Mouse (Mus musculus) forebrain, embryonic 13.5 days (tissue): ENCODE data around the gene Flrt3. TPM values are rescaled to one million over a fixed set of nuclear protein-coding genes. Genes with fewer than 3 reads are reported as not detected.

Source experiments
- ATAC-seq: fragments of 200-750 bp; cut with Nextera tagmentation; 2 replicates; pipeline ENCODE4 v1.8.0; 2017
- H3K27ac ChIP-seq: fragments of 300-500 bp; sonication (generic); 2 replicates; pipeline ENCODE4 v1.5.1; 2015; ENCODE audit warnings: inconsistent platforms, mild to moderate bottlenecking, moderate library complexity
- H3K27me3 ChIP-seq: fragments of 300-500 bp; sonication (generic); 2 replicates; pipeline ENCODE4 v1.6.1; 2015; ENCODE audit warnings: mild to moderate bottlenecking, inconsistent platforms
- H3K36me3 ChIP-seq: fragments of 300-500 bp; sonication (generic); 2 replicates; pipeline ENCODE4 v1.6.1; 2015; ENCODE audit warnings: mild to moderate bottlenecking, inconsistent platforms; ENCODE audit not compliant: poor library complexity, severe bottlenecking
- H3K4me1 ChIP-seq: fragments of 300-500 bp; sonication (generic); 2 replicates; pipeline ENCODE4 v1.6.1; 2015; ENCODE audit warnings: inconsistent platforms
- H3K4me2 ChIP-seq: fragments of 300-500 bp; sonication (generic); 2 replicates; pipeline ENCODE4 v1.6.1; 2015; ENCODE audit warnings: inconsistent platforms, mild to moderate bottlenecking, moderate library complexity
- H3K4me3 ChIP-seq: fragments of 300-500 bp; sonication (generic); 2 replicates; pipeline ENCODE4 v1.5.1; 2015; ENCODE audit warnings: mild to moderate bottlenecking, inconsistent platforms
- H3K9ac ChIP-seq: fragments of 300-500 bp; sonication (generic); 2 replicates; pipeline ENCODE4 v1.6.1; 2015; ENCODE audit warnings: mild to moderate bottlenecking, inconsistent platforms
- H3K9me3 ChIP-seq: fragments of 300-500 bp; sonication (generic); replicated peaks from 2 replicates; pipeline ENCODE4 v1.6.1; 2016; ENCODE audit warnings: inconsistent platforms
- WGBS: fragments of 180-500 bp; shearing (Covaris S2); methylation state at CpG from one replicate; pipeline ENCODE4 v1.1.7; 2015; 5-methylcytosine and 5-hydroxymethylcytosine counted together
- polyA plus RNA-seq: library from polyadenylated mRNA; unstranded; fragments of >200 nt; fragmentation: Nextera tagmentation; extraction: Ambion mirVana; gene quantifications from 2 replicates; pipeline ENCODE4 v1.2.1, GENCODE M21; 2015

Flrt3 gene
- polyA plus RNA-seq, 1 experiment from 2014 or later: 48.1 TPM

DNA sequence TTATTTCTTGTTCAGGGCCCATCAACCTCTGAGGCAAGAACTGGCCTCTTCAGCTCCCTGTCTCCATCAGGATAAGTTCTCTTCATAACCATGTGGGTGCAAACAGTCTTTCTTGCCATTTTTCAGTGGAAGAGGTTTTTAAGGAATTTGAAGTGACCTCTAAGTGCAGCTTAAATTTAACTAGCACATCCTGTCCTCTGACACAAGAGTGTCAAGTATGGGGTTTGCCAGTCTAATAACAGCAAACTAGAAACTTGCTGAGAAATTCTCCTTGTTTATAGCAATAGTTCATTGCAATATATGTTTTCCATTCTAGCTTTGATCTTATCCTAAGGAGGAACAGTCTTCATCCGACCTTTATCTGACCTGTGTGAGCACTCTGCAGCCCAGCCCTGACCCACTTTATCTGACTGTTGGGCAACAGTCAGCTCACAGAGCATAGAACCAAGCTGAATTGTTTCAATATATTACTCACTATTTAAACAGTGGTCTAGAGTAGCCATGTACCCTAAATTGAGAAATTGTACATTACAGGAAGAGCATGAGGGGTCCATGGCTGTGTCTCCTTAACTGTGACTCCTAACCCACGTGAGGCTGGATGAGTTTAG, 49.4 kb downstream of the Flrt3 start:
- no peaks in the 10 kb centered on the region for H3K4me1 ChIP-seq
- no peak overlapping the region for H3K4me3 ChIP-seq
- no peak for ATAC-seq
- no peak overlapping the region for H3K4me2 ChIP-seq
- H3K36me3 ChIP-seq: no peaks in the 10 kb centered on the region
- 81% methylated on average over 2 of the region's 2 CpGs for WGBS
- H3K9me3 ChIP-seq: no peaks in the 10 kb centered on the region
- no peak overlapping the region for H3K27ac ChIP-seq
- no peak overlapping the region for H3K9ac ChIP-seq
- no peaks in the 10 kb centered on the region for H3K27me3 ChIP-seq

DNA sequence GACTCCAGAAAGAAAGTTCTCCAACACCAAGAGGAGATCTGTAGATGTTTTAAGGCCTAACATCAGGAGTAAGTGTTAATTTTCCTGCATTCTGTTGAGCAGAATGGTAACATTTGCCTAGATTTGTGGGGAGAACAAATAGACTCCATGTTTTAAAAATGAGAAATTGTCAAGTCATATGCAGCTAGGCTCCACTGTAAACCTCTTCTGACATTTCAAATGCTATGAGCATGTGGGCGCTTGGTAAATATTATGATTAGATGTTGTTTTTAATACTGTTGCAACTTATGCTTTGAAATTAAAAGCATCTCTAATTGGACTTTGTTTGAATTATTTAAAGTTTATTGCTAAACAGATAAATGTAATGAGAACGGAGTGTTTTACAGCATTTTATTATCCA, 55.8 kb downstream of the Flrt3 start:
- Histone ChIP-seq H3K9me3 (no peaks in the 10 kb centered on the region), H3K36me3 (no peaks in the 10 kb centered on the region), H3K4me2 (no peak overlapping the region), H3K4me1 (no peaks in the 10 kb centered on the region), H3K4me3 (no peak overlapping the region), H3K27ac (no peak overlapping the region), H3K9ac (no peak overlapping the region), H3K27me3 (no peaks in the 10 kb centered on the region)
- peak; percentile 41; the same call in 1 of the 2 replicates for ATAC-seq
- WGBS: 91% methylated on average over 2 of the region's 2 CpGs
